Mouse (Mus musculus) heart, embryonic 15.5 days (tissue): Measurements from ENCODE around the gene Fermt3. TPM values are rescaled to one million over a fixed set of nuclear protein-coding genes. Genes with fewer than 3 reads are reported as not detected.

Experiments
- ATAC-seq: fragments of 200-750 bp; cut with Nextera tagmentation; replicated peaks from 2 replicates; pipeline ENCODE4 v1.8.0; 2017; ENCODE audit warnings: low read depth, moderate TSS enrichment; ENCODE audit not compliant: insufficient number of reproducible peaks, insufficient read depth, low FRiP score
- H3K27ac ChIP-seq: fragments of 300-500 bp; sonication (generic); 2 replicates; pipeline ENCODE4 v1.5.1; 2015; ENCODE audit warnings: mild to moderate bottlenecking, inconsistent platforms
- H3K27me3 ChIP-seq: fragments of 300-500 bp; sonication (generic); 2 replicates; pipeline ENCODE4 v1.6.1; 2015; ENCODE audit warnings: inconsistent platforms
- H3K36me3 ChIP-seq: fragments of 300-500 bp; sonication (generic); 2 replicates; pipeline ENCODE4 v1.6.1; 2015; ENCODE audit warnings: mild to moderate bottlenecking, inconsistent platforms
- H3K4me1 ChIP-seq: fragments of 300-500 bp; sonication (generic); replicated peaks from 2 replicates; pipeline ENCODE4 v1.6.1; 2015; ENCODE audit warnings: inconsistent platforms
- H3K4me2 ChIP-seq: fragments of 300-500 bp; sonication (generic); 2 replicates; pipeline ENCODE4 v1.6.1; 2015; ENCODE audit warnings: inconsistent platforms, mild to moderate bottlenecking, moderate library complexity
- H3K4me3 ChIP-seq: fragments of 300-500 bp; sonication (generic); 2 replicates; pipeline ENCODE4 v1.5.1; 2015; ENCODE audit warnings: mild to moderate bottlenecking, inconsistent platforms
- H3K9ac ChIP-seq: fragments of 300-500 bp; sonication (generic); 2 replicates; pipeline ENCODE4 v1.6.1; 2015; ENCODE audit warnings: mild to moderate bottlenecking, inconsistent platforms
- H3K9me3 ChIP-seq: fragments of 300-500 bp; sonication (generic); replicated peaks from 2 replicates; pipeline ENCODE4 v1.6.1; 2016; ENCODE audit warnings: inconsistent platforms
- WGBS: fragments of 180-500 bp; shearing (Covaris S2); methylation state at CpG from one replicate; pipeline ENCODE4 v1.1.7; 2015; ENCODE audit warnings: mixed read lengths; 5-methylcytosine and 5-hydroxymethylcytosine counted together
- polyA plus RNA-seq: library from polyadenylated mRNA; unstranded; fragments of >200 nt; fragmentation: Nextera tagmentation; extraction: Ambion mirVana; gene quantifications from 2 replicates; pipeline ENCODE4 v1.2.1, GENCODE M21; 2015

Gene Fermt3
- polyA plus RNA-seq, 1 experiment from 2014 or later: 6.5 TPM

- ATAC-seq: peak; percentile 4; the same call in 1 of the 2 replicates
- Histone ChIP-seq H3K27ac (peak overlapping the region; percentile 99), H3K4me3 (peak overlapping the region; percentile 84), H3K36me3 (peaks cover 25% of the 10 kb centered on the region), H3K27me3 (no peaks in the 10 kb centered on the region), H3K4me2 (peak overlapping the region; percentile 73), H3K9ac (peak overlapping the region; percentile 96), H3K4me1 (peaks cover 31% of the 10 kb centered on the region), H3K9me3 (no peaks in the 10 kb centered on the region)
- 5% methylated on average over 8 of the region's 8 CpGs for WGBS
These were observed 31.4 kb downstream of the Fermt3 start for GRCm38 (mm10) chr19:6987904-6988285.

- Histone ChIP-seq H3K27ac (peak within 1 kb of the TSS; percentile 99), H3K4me2 (peak within 1 kb of the TSS; percentile 73), H3K9ac (peak within 1 kb of the TSS; percentile 96), H3K27me3 (no peaks in the 10 kb centered on the region), H3K36me3 (peaks cover 31% of the 10 kb centered on the region), H3K4me1 (peaks cover 30% of the 10 kb centered on the region), H3K4me3 (peak within 1 kb of the TSS; percentile 84), H3K9me3 (no peaks in the 10 kb centered on the region)
- ATAC-seq: peak; percentile 71
- under 1% methylated on average over 64 of the region's 85 CpGs for WGBS
These were observed 32.0 kb downstream of the Fermt3 start, which contains the start of gene Vegfb for GRCm38 (mm10) chr19:6987061-6987903. Vegfb (minus strand) TSS chr19:6987651.

GRCm38 (mm10) chr19:6985951-6986708 lies 33.1 kb downstream of the Fermt3 start:
- peaks cover 28% of the 10 kb centered on the region for H3K4me1 ChIP-seq
- H3K9ac ChIP-seq: peak overlapping the region; percentile 96
- peaks cover 34% of the 10 kb centered on the region for H3K36me3 ChIP-seq
- ATAC-seq: no peak
- H3K4me2 ChIP-seq: peak overlapping the region; percentile 73
- H3K27me3 ChIP-seq: no peaks in the 10 kb centered on the region
- no peaks in the 10 kb centered on the region for H3K9me3 ChIP-seq
- WGBS: 67% methylated on average over 10 of the region's 10 CpGs
- H3K27ac ChIP-seq: peak overlapping the region; percentile 99
- peak overlapping the region; percentile 84 for H3K4me3 ChIP-seq

- Histone ChIP-seq H3K4me2 (no peak overlapping the region), H3K27me3 (no peaks in the 10 kb centered on the region), H3K9me3 (no peaks in the 10 kb centered on the region), H3K27ac (no peak overlapping the region), H3K36me3 (peaks cover 34% of the 10 kb centered on the region), H3K4me3 (no peak overlapping the region), H3K9ac (no peak overlapping the region), H3K4me1 (peaks cover 31% of the 10 kb centered on the region)
- 84% methylated on average over 19 of the region's 19 CpGs for WGBS
- no peak for ATAC-seq
These were observed 34.0 kb downstream of the Fermt3 start for GRCm38 (mm10) chr19:6985300-6985699.

GRCm38 (mm10) chr19:6983621-6984020 lies 35.6 kb downstream of the Fermt3 start:
- Histone ChIP-seq H3K4me1 (peaks cover 41% of the 10 kb centered on the region), H3K9me3 (no peaks in the 10 kb centered on the region), H3K27me3 (no peaks in the 10 kb centered on the region), H3K4me3 (no peak overlapping the region), H3K4me2 (no peak overlapping the region), H3K36me3 (peaks cover 32% of the 10 kb centered on the region), H3K9ac (no peak overlapping the region), H3K27ac (no peak overlapping the region)
- no peak for ATAC-seq
- 96% methylated on average over 5 of the region's 5 CpGs for WGBS

GRCm38 (mm10) chr19:6981465-6981864 lies 37.8 kb downstream of the Fermt3 start:
- Histone ChIP-seq H3K27me3 (no peaks in the 10 kb centered on the region), H3K4me1 (peaks cover 51% of the 10 kb centered on the region), H3K27ac (peak overlapping the region; percentile 97), H3K36me3 (peaks cover 50% of the 10 kb centered on the region), H3K4me2 (peak overlapping the region; percentile 68), H3K4me3 (no peak overlapping the region; the same call in 1 of the 2 replicates), H3K9ac (no peak overlapping the region), H3K9me3 (no peaks in the 10 kb centered on the region)
- no peak for ATAC-seq
- WGBS: 86% methylated on average over 4 of the region's 4 CpGs

GRCm38 (mm10) chr19:6980381-6981093 lies 38.7 kb downstream of the Fermt3 start, which contains the start of gene Fkbp2:
Fkbp2 (minus strand) TSS chr19:6980501.
- under 1% methylated on average over 38 of the region's 38 CpGs for WGBS

GRCm38 (mm10) chr19:6979486-6980380 lies 39.5 kb downstream of the Fermt3 start:
- Histone ChIP-seq H3K27me3 (no peaks in the 10 kb centered on the region), H3K36me3 (peaks cover 44% of the 10 kb centered on the region), H3K4me2 (peak overlapping the region; percentile 89), H3K9me3 (no peaks in the 10 kb centered on the region), H3K4me3 (peak overlapping the region; percentile 79), H3K4me1 (peaks cover 45% of the 10 kb centered on the region), H3K9ac (peak overlapping the region; percentile 82), H3K27ac (peak overlapping the region; percentile 97)
- under 1% methylated on average over 59 of the region's 59 CpGs for WGBS
- peak; percentile 91 for ATAC-seq

More at GRCm38 (mm10) chr19:6980381-6981093, 38.7 kb downstream of the Fermt3 start, which contains the start of gene Fkbp2:
- ATAC-seq: peak; percentile 86
- Histone ChIP-seq H3K4me1 (peaks cover 51% of the 10 kb centered on the region), H3K9me3 (no peaks in the 10 kb centered on the region), H3K4me3 (peak within 1 kb of the TSS; percentile 79), H3K27me3 (no peaks in the 10 kb centered on the region), H3K27ac (peak within 1 kb of the TSS; percentile 97), H3K36me3 (peaks cover 52% of the 10 kb centered on the region), H3K4me2 (peak within 1 kb of the TSS; percentile 89), H3K9ac (peak within 1 kb of the TSS; percentile 82)

GRCm38 (mm10) chr19:6979001-6979479 lies 40.2 kb downstream of the Fermt3 start:
- peak overlapping the region; percentile 79 for H3K4me3 ChIP-seq
- H3K9me3 ChIP-seq: no peaks in the 10 kb centered on the region
- H3K27ac ChIP-seq: peak overlapping the region; percentile 97
- no peaks in the 10 kb centered on the region for H3K27me3 ChIP-seq
- peak overlapping the region; percentile 79 for H3K9ac ChIP-seq
- H3K36me3 ChIP-seq: peaks cover 40% of the 10 kb centered on the region
- peak overlapping the region; percentile 89 for H3K4me2 ChIP-seq
- ATAC-seq: no peak
- peaks cover 47% of the 10 kb centered on the region for H3K4me1 ChIP-seq
- WGBS: 5% methylated on average over 11 of the region's 11 CpGs

GRCm38 (mm10) chr19:6978639-6978974 lies 40.7 kb downstream of the Fermt3 start:
- Histone ChIP-seq H3K27ac (peak overlapping the region; percentile 97), H3K4me2 (peak overlapping the region; percentile 89), H3K4me3 (peak overlapping the region; percentile 79), H3K9me3 (no peaks in the 10 kb centered on the region), H3K9ac (peak overlapping the region; percentile 79), H3K27me3 (no peaks in the 10 kb centered on the region), H3K36me3 (peaks cover 36% of the 10 kb centered on the region), H3K4me1 (peaks cover 50% of the 10 kb centered on the region)
- ATAC-seq: no peak
- 29% methylated on average over 3 of the region's 3 CpGs for WGBS
